Mouse (Mus musculus) c-Kit-positive CD71-positive TER-119-positive erythroid progenitor cells, embryonic 14.5 days (primary cell): ENCODE results near the gene Ifrd1.
"Not testable (repeated sequence)": the region's sequence is repeated elsewhere in the genome, so short reads cannot be mapped to it uniquely, and the experiment has no call there.

Experiments
- DNase-seq: peaks from one replicate; pipeline ENCODE4 v3.0.0-alpha.2; 2013; ENCODE audit warnings: low spot score

The Ifrd1 gene

GRCm38 (mm10) chr12:40248454-40249180 lies at the start of gene Ifrd1:
Gene Ifrd1, minus strand, starts transcription at chr12:40248504.
- no peak for DNase-seq

GRCm38 (mm10) chr12:40286539-40286938 lies 38.2 kb upstream of the Ifrd1 start:
- no peak for DNase-seq

GRCm38 (mm10) chr12:40280596-40281325 lies 32.5 kb upstream of the Ifrd1 start:
- DNase-seq, result no peak

GRCm38 (mm10) chr12:40277581-40277980 lies 29.3 kb upstream of the Ifrd1 start:
- no peak for DNase-seq

- no peak for DNase-seq
Observed at GRCm38 (mm10) chr12:40274931-40275330, 26.6 kb upstream of the Ifrd1 start.

GRCm38 (mm10) chr12:40273339-40273738 lies 25.0 kb upstream of the Ifrd1 start:
- no peak for DNase-seq

- DNase-seq, result no peak
Observed at GRCm38 (mm10) chr12:40272710-40273109, 24.4 kb upstream of the Ifrd1 start.

GRCm38 (mm10) chr12:40268313-40268712 lies 20.0 kb upstream of the Ifrd1 start:
- DNase-seq, result no peak

- no peak for DNase-seq
Observed at GRCm38 (mm10) chr12:40263712-40264111, 15.4 kb upstream of the Ifrd1 start.

GRCm38 (mm10) chr12:40263006-40263405 lies 14.7 kb upstream of the Ifrd1 start:
- DNase-seq, result no peak

- DNase-seq, result no peak
Observed at GRCm38 (mm10) chr12:40258462-40259000, 10.2 kb upstream of the Ifrd1 start.

- DNase-seq, result peak; percentile 37
Observed at GRCm38 (mm10) chr12:40257226-40257625, 8.9 kb upstream of the Ifrd1 start.

GRCm38 (mm10) chr12:40256543-40256942 lies 8.2 kb upstream of the Ifrd1 start:
- DNase-seq, result no peak

GRCm38 (mm10) chr12:40256033-40256432 lies 7.7 kb upstream of the Ifrd1 start:
- DNase-seq, result no peak

- DNase-seq, result not testable (repeated sequence)
Observed at GRCm38 (mm10) chr12:40255310-40255709, 7.0 kb upstream of the Ifrd1 start.

GRCm38 (mm10) chr12:40254729-40255128 lies 6.4 kb upstream of the Ifrd1 start:
- DNase-seq, result no peak

- DNase-seq, result no peak
Observed at GRCm38 (mm10) chr12:40253241-40253640, 4.9 kb upstream of the Ifrd1 start.

GRCm38 (mm10) chr12:40250256-40250655 lies 2.0 kb upstream of the Ifrd1 start:
- no peak for DNase-seq

GRCm38 (mm10) chr12:40247976-40248375 lies 328 bp downstream of the Ifrd1 start:
- DNase-seq, result peak; percentile 65

GRCm38 (mm10) chr12:40247384-40247783 lies 920 bp downstream of the Ifrd1 start:
- no peak for DNase-seq

- DNase-seq, result no peak
Observed at GRCm38 (mm10) chr12:40245434-40245970, 2.8 kb downstream of the Ifrd1 start.

GRCm38 (mm10) chr12:40244926-40245325 lies 3.4 kb downstream of the Ifrd1 start:
- DNase-seq, result no peak

- DNase-seq, result no peak
Observed at GRCm38 (mm10) chr12:40243821-40244221, 4.5 kb downstream of the Ifrd1 start.
